Mouse (Mus musculus) limb, embryonic 10.5 days (tissue): ENCODE data around the gene Nfix. TPM values are rescaled to one million over a fixed set of nuclear protein-coding genes. Genes with fewer than 3 reads are reported as not detected.

ENCODE experiments used
- DNase-seq: peaks from one replicate; pipeline ENCODE4 v3.0.0-alpha.2; 2017; ENCODE audit warnings: low spot score
- H3K27ac ChIP-seq: fragments of 300-500 bp; sonication (generic); 2 replicates; pipeline ENCODE4 v1.5.1; 2016; ENCODE audit warnings: mild to moderate bottlenecking
- H3K27me3 ChIP-seq: fragments of 300-500 bp; sonication (generic); 2 replicates; pipeline ENCODE4 v1.6.1; 2016; ENCODE audit warnings: low read depth, mild to moderate bottlenecking; ENCODE audit not compliant: poor library complexity, severe bottlenecking
- H3K36me3 ChIP-seq: fragments of 300-500 bp; sonication (generic); 2 replicates; pipeline ENCODE4 v1.6.1; 2016; ENCODE audit warnings: mild to moderate bottlenecking, moderate library complexity
- H3K4me1 ChIP-seq: fragments of 300-500 bp; sonication (generic); 2 replicates; pipeline ENCODE4 v1.6.1; 2016
- H3K4me3 ChIP-seq: fragments of 300-500 bp; sonication (generic); 2 replicates; pipeline ENCODE4 v1.5.1; 2016; ENCODE audit warnings: mild to moderate bottlenecking, moderate library complexity
- H3K9me3 ChIP-seq: fragments of 300-500 bp; sonication (generic); replicated peaks from 2 replicates; pipeline ENCODE4 v1.6.1; 2016; ENCODE audit warnings: mild to moderate bottlenecking
- WGBS: fragments of 180-500 bp; shearing (Covaris S2); methylation state at CpG from one replicate; pipeline ENCODE4 v1.1.7; 2016; 5-methylcytosine and 5-hydroxymethylcytosine counted together
- polyA plus RNA-seq: library from polyadenylated mRNA; unstranded; fragments of >200 nt; fragmentation: Nextera tagmentation; extraction: Ambion mirVana; gene quantifications from 2 replicates; pipeline ENCODE4 v1.2.1, GENCODE M21; 2016

Nfix gene
- polyA plus RNA-seq, 1 experiment from 2014 or later: 2.1 TPM

DNA sequence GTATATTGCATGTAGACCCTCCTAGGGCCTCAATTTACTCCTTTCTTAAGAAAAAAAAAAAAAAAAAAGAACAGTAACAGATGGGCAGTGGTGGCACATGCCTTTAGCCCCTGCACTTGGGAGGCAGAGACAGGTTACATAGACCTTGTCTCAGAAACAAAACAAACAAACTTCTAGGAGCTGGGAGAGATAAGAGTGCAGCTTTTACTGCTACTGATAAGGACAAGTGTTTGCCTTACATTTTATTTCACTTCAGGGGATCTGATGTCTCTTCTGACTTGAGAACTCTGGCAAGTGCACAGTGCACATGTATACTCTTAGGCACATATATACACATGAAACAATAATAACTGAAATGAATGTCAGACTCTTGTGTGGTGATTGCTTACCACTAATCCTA lies 142.9 kb downstream of the Nfix start:
- peak overlapping the region; percentile 54 for H3K4me3 ChIP-seq
- peaks cover 9% of the 10 kb centered on the region for H3K36me3 ChIP-seq
- no peaks in the 10 kb centered on the region for H3K9me3 ChIP-seq
- peak overlapping the region; percentile 98 for H3K27ac ChIP-seq
- peaks cover 69% of the 10 kb centered on the region for H3K4me1 ChIP-seq
- H3K27me3 ChIP-seq: no peaks in the 10 kb centered on the region
- DNase-seq: no peak

DNA sequence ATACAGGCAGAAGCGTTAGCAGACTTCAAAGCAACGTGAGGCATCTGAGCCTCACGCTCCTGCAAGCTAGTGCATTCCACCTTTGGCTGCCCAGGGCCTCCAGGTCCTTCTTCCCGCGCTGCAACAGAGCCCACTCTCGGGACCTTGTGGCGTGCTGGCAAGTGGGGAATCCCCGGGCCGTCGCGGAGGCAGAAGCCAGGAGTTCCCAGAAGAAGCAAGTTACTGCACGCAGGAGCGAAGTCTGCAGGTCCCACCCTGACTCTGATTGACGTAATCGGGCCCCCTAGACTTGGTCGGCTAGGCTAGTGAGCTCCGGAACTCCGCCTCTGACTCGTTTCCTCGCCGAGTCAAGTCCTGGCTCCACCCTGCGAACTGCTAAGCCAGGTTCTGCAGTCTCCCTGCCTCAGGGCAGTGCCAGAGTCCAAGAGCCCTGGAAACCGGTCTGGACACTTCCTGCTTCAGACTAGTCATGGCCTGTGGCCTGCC lies 143.5 kb downstream of the Nfix start:
- Histone ChIP-seq H3K36me3 (peaks cover 6% of the 10 kb centered on the region), H3K4me3 (peak overlapping the region; percentile 54), H3K9me3 (no peaks in the 10 kb centered on the region), H3K27me3 (no peaks in the 10 kb centered on the region), H3K4me1 (peaks cover 69% of the 10 kb centered on the region), H3K27ac (peak overlapping the region; percentile 98)
- DNase-seq: peak; percentile 83
- under 1% methylated on average over 23 of the region's 23 CpGs for WGBS

DNA sequence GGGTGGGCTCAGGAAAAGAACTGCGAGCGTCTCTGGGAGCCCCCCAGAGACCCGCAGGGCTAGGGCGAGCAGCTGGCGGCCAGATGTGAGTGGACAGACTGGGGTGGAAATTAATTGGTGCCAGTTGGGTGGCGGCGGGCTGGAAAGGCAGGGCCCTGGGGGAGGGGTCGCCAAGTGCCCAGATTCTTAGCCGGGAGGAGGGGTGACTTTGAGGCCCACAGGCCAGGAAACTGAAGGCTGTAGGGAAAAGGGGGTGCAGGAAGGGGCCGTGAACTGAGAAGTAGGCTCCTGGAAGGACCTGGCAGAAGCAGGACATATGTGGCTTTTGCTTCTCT lies 144.0 kb downstream of the Nfix start:
- peaks cover 72% of the 10 kb centered on the region for H3K4me1 ChIP-seq
- H3K4me3 ChIP-seq: peak overlapping the region; percentile 54
- peak; percentile 99 for DNase-seq
- 0 out of 2 replicates have a peak, but pooled peaks cover 3% of the 10 kb centered on the region for H3K36me3 ChIP-seq
- H3K27ac ChIP-seq: peak overlapping the region; percentile 98
- WGBS: under 1% methylated on average over 10 of the region's 10 CpGs
- no peaks in the 10 kb centered on the region for H3K9me3 ChIP-seq
- no peaks in the 10 kb centered on the region for H3K27me3 ChIP-seq

DNA sequence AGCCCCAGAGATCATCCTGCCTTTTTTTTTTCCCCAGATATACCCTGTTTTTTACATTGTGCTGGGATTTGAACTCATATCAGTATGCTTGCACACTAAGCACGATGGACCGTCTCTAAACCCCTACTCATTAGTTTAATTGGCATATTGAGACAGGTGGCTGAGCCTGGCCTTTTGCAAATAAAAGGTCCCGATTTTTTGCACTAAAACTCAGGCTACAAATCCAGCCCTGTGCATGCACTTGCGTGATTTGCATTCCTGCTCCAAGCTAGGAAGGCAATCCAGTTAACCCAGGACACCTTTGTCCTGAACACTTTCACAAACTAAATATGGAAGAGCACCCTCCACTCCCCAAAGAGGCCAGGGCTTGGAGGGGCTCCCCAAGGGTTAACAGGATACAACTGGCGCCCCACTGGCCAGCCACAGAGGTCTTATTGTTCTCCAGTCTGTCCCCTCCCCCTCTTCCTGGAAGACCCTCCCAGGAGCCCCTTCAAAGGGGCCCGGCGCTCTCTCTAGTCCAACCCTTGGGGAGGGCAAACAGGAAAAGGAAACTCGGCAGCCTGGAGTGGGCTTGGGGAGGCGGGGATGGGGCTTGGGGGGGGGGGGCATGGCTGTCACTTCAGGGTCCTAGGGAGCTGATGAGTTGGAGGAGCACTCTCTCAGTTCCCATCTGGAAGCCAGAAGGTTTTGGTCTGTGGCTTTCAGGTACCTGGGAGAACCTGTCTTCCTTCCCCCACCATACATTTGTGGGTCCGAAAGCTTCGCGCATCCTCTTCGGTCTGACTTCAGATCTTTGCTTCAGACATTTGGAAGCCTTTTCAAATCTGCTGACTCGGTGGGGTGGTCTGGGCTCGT lies 144.6 kb downstream of the Nfix start:
- DNase-seq: peak; percentile 89
- H3K4me1 ChIP-seq: peaks cover 77% of the 10 kb centered on the region
- under 1% methylated on average over 15 of the region's 15 CpGs for WGBS

DNA sequence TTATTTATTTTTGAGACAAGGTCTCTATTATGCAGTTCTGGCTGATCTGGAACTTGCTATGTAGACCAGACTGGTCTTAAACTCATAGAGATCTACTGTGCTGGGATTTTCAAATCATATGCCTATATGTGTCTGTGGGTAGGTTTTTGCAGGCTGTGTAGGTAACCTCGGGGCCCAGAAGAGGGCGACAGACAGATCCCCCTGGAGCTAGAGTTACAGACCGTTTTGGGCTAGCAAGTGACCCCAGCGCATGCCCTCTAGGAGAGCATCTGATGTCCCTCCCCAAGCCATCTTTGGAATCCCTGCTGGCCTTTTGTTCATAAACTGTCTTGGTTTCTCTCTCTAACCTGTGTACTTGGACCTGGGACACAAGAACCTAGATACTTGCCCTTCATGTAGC lies 145.5 kb downstream of the Nfix start:
- peak overlapping the region; percentile 98 for H3K27ac ChIP-seq
- 0 out of 2 replicates have a peak, but pooled peaks cover 3% of the 10 kb centered on the region for H3K36me3 ChIP-seq
- no peaks in the 10 kb centered on the region for H3K27me3 ChIP-seq
- peak overlapping the region; percentile 54 for H3K4me3 ChIP-seq
- H3K4me1 ChIP-seq: peaks cover 75% of the 10 kb centered on the region
- no peaks in the 10 kb centered on the region for H3K9me3 ChIP-seq
- WGBS: 33% methylated on average over 4 of the region's 4 CpGs
- no peak for DNase-seq

More for the DNA sequence above, 144.6 kb downstream of the Nfix start:
- Histone ChIP-seq H3K27ac (peak overlapping the region; percentile 98), H3K36me3 (0 out of 2 replicates have a peak, but pooled peaks cover 3% of the 10 kb centered on the region), H3K27me3 (no peaks in the 10 kb centered on the region), H3K9me3 (no peaks in the 10 kb centered on the region), H3K4me3 (peak overlapping the region; percentile 54)

DNA sequence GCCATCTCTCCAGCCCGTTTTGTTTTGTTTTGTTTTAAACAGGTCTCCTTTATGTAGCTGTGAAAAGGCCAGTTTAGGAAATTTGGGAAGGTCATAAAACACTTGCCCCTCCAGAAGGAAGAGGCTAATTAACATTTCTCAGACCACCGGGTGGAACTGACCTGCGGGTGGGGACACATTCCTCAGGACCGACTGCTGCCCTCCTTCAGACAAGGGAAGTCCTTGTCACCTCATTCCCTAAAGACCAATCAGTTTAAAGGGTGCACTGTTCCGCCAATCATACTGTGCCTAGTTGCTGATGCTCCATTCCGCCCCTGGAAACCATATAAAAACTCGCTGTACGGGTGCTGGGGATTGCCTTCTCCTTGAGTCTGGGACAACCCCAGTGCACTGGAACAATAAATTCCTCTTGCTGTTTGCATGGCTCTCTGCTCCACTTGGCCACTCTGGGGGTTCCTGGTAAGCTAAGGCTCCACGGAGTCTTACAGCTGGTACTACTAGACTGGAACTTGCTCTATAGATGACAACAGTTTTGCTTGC lies 147.0 kb downstream of the Nfix start:
- WGBS: 51% methylated on average over 9 of the region's 9 CpGs
- Histone ChIP-seq H3K9me3 (no peaks in the 10 kb centered on the region), H3K4me3 (peak overlapping the region; percentile 31), H3K36me3 (no peaks in the 10 kb centered on the region), H3K27me3 (no peaks in the 10 kb centered on the region), H3K27ac (peak overlapping the region; percentile 81), H3K4me1 (peaks cover 61% of the 10 kb centered on the region)
- no peak for DNase-seq

DNA sequence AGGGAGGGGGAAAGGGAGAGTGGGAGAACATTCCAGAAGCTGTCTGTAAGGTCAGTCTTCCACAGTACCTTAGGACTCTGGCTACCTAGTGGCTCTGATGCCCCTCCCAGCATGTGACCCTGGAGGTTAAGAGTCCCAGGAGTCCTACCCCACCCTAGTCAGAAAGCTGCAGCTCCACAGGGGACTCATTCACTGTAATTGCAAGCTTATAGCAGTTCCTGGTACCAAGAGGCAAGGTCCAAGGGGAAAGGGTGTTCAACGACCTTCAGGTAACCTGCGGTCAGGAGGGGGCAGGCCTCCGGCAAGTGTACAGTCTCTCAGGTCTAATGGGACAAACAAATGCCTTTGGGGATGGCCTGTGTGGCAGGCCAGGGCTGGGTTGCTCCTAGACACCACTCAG lies 149.9 kb downstream of the Nfix start:
- Histone ChIP-seq H3K4me1 (peaks cover 44% of the 10 kb centered on the region), H3K36me3 (no peaks in the 10 kb centered on the region), H3K9me3 (no peaks in the 10 kb centered on the region), H3K27me3 (no peaks in the 10 kb centered on the region), H3K4me3 (0 out of 2 replicates have a peak overlapping the region, but pooled peaks have one; percentile 4), H3K27ac (peak overlapping the region; percentile 85)
- WGBS: 59% methylated on average over 3 of the region's 3 CpGs
- DNase-seq: no peak

Other genes starting within 250 kb of the Nfix start
- gene Ier2, start 137.5 kb downstream of the Nfix start, polyA plus RNA-seq: 199 and 229 TPM in 2 replicates
- 71.7 and 79.3 TPM in 2 replicates for gene Trmt1, start 114.0 kb downstream of the Nfix start, polyA plus RNA-seq
- 31.7 and 32.0 TPM in 2 replicates for gene Nacc1, start 112.5 kb downstream of the Nfix start, polyA plus RNA-seq
- gene Lyl1, start 98.9 kb downstream of the Nfix start, polyA plus RNA-seq: 4.6 and 4.7 TPM in 2 replicates
- 3.7 and 8.1 TPM in 2 replicates for gene G430095P16Rik, start 77.3 kb downstream of the Nfix start, polyA plus RNA-seq
- 1.9 and 2.7 TPM in 2 replicates for gene Dand5, start 22.5 kb upstream of the Nfix start, polyA plus RNA-seq
- gene Gadd45gip1, start 31.2 kb upstream of the Nfix start, polyA plus RNA-seq: 51.7 and 54.4 TPM in 2 replicates
- 119 and 122 TPM in 2 replicates for gene Rad23a, start 40.3 kb upstream of the Nfix start, polyA plus RNA-seq
- gene Calr, start 46.6 kb upstream of the Nfix start, polyA plus RNA-seq: 820 and 843 TPM in 2 replicates
- 149 and 156 TPM in 2 replicates for gene Farsa, start 56.6 kb upstream of the Nfix start, polyA plus RNA-seq
- 92.8 and 99.5 TPM in 2 replicates for gene Syce2, start 71.8 kb upstream of the Nfix start, polyA plus RNA-seq
- gene Gcdh, start 93.6 kb upstream of the Nfix start, polyA plus RNA-seq: 44.5 and 54.2 TPM in 2 replicates
- gene Klf1, start 101.6 kb upstream of the Nfix start, polyA plus RNA-seq: 14.0 and 18.7 TPM in 2 replicates
- 6.4 and 8.2 TPM in 2 replicates for gene Dnase2a, start 108.2 kb upstream of the Nfix start, polyA plus RNA-seq
- gene Mast1, start 137.0 kb upstream of the Nfix start, polyA plus RNA-seq: 0.09 and 0.16 TPM in 2 replicates
- gene Rtbdn, start 146.6 kb upstream of the Nfix start, polyA plus RNA-seq: 0.44 and 0.58 TPM in 2 replicates
- gene Gm49661, start 169.1 kb upstream of the Nfix start, polyA plus RNA-seq: not detected in 2 replicates
- gene Prdx2, start 169.2 kb upstream of the Nfix start, polyA plus RNA-seq: 1,175 and 1,260 TPM in 2 replicates
- 156 and 168 TPM in 2 replicates for gene Rnaseh2a, start 169.4 kb upstream of the Nfix start, polyA plus RNA-seq
- gene Junb, start 178.4 kb upstream of the Nfix start, polyA plus RNA-seq: 9.9 and 14.4 TPM in 2 replicates
- 16.0 and 19.1 TPM in 2 replicates for gene Hook2, start 190.3 kb upstream of the Nfix start, polyA plus RNA-seq
- not detected in 2 replicates for gene Best2, start 214.2 kb upstream of the Nfix start, polyA plus RNA-seq
- 161 and 163 TPM in 2 replicates for gene Asna1, start 224.9 kb upstream of the Nfix start, polyA plus RNA-seq
- 138 and 157 TPM in 2 replicates for gene Trir, start 226.5 kb upstream of the Nfix start, polyA plus RNA-seq
- 28.1 and 28.4 TPM in 2 replicates for gene Tnpo2, start 236.6 kb upstream of the Nfix start, polyA plus RNA-seq